Mouse (Mus musculus) heart, adult 2 months (tissue): ENCODE data around the gene Pex16. TPM values are rescaled to one million over a fixed set of nuclear protein-coding genes. Genes with fewer than 3 reads are reported as not detected.

Source experiments
- DNase-seq, 2 experiments: peaks; one replicate each; pipeline ENCODE4 v3.0.0; 2021
- H3K27ac ChIP-seq: fragments of 200-600 bp; 2 replicates; pipeline ENCODE4 v1.8.1; 2022
- H3K27me3 ChIP-seq: fragments of 200-500 bp; 2 replicates; pipeline ENCODE4 v1.6.1; 2012; ENCODE audit warnings: mild to moderate bottlenecking, low read length, inconsistent platforms, mixed read lengths; ENCODE audit not compliant: control insufficient read depth, insufficient read depth
- H3K36me3 ChIP-seq: fragments of 200-500 bp; 2 replicates; pipeline ENCODE4 v1.6.1; 2012; ENCODE audit warnings: low read length, inconsistent platforms; ENCODE audit not compliant: control insufficient read depth, insufficient read depth
- H3K4me1 ChIP-seq: fragments of 200-500 bp; 2 replicates; pipeline ENCODE4 v1.6.1; 2011; ENCODE audit warnings: low read length; ENCODE audit not compliant: control insufficient read depth, insufficient read depth
- H3K4me3 ChIP-seq: fragments of 200-600 bp; 2 replicates; pipeline ENCODE4 v1.8.1; 2022
- H3K79me2 ChIP-seq: fragments of 200-500 bp; replicated peaks from 2 replicates; pipeline ENCODE4 v1.6.1; 2012; ENCODE audit warnings: mild to moderate bottlenecking, inconsistent platforms, low read length, moderate library complexity, mixed read lengths; ENCODE audit not compliant: control insufficient read depth, insufficient read depth
- H3K9ac ChIP-seq: fragments of 200-500 bp; 2 replicates; pipeline ENCODE4 v1.6.1; 2012; ENCODE audit warnings: low read depth, mild to moderate bottlenecking, control low read depth, inconsistent platforms, low read length, mixed read lengths
- CTCF ChIP-seq: fragments of 200-600 bp; IDR thresholded peaks from 2 replicates; pipeline ENCODE4 v1.8.1; 2022; ENCODE audit warnings: antibody characterized with exemption, mild to moderate bottlenecking, moderate library complexity
- EP300 ChIP-seq: fragments of 200-500 bp; IDR thresholded peaks from 2 replicates; pipeline ENCODE4 v1.6.1; 2011; ENCODE audit warnings: low read depth, low read length, control low read depth; ENCODE audit not compliant: insufficient read depth
- POLR2A ChIP-seq: fragments of 200-500 bp; IDR thresholded peaks from 2 replicates; pipeline ENCODE4 v1.6.1; 2011; ENCODE audit warnings: mild to moderate bottlenecking, low read depth, low read length, control low read depth; ENCODE audit not compliant: insufficient read depth
- WGBS: fragments of 180-500 bp; shearing (Covaris S2); methylation state at CpG from one replicate; pipeline ENCODE4 v1.1.7; 2018; 5-methylcytosine and 5-hydroxymethylcytosine counted together
- intact Hi-C: fragments of 180-260 bp; cut with DNase I; formaldehyde crosslinking; loops from one replicate; pipeline ENCODE4 v1.15.1; 2025
- polyA plus RNA-seq: library from polyadenylated mRNA; depleted of rRNA; stranded (reverse); fragments of >200 nt; gene quantifications from 2 replicates; pipeline ENCODE4 v1.2.3, GENCODE M21; 2012
- total RNA-seq, 2 experiments: library from RNA; stranded (reverse); gene quantifications; 2 replicates each; pipeline ENCODE4 v1.2.3; 2021

Gene Pex16
- total and polyA plus RNA-seq, 3 experiments = 19.6 to 36.8 (median 23.1) TPM

DNA sequence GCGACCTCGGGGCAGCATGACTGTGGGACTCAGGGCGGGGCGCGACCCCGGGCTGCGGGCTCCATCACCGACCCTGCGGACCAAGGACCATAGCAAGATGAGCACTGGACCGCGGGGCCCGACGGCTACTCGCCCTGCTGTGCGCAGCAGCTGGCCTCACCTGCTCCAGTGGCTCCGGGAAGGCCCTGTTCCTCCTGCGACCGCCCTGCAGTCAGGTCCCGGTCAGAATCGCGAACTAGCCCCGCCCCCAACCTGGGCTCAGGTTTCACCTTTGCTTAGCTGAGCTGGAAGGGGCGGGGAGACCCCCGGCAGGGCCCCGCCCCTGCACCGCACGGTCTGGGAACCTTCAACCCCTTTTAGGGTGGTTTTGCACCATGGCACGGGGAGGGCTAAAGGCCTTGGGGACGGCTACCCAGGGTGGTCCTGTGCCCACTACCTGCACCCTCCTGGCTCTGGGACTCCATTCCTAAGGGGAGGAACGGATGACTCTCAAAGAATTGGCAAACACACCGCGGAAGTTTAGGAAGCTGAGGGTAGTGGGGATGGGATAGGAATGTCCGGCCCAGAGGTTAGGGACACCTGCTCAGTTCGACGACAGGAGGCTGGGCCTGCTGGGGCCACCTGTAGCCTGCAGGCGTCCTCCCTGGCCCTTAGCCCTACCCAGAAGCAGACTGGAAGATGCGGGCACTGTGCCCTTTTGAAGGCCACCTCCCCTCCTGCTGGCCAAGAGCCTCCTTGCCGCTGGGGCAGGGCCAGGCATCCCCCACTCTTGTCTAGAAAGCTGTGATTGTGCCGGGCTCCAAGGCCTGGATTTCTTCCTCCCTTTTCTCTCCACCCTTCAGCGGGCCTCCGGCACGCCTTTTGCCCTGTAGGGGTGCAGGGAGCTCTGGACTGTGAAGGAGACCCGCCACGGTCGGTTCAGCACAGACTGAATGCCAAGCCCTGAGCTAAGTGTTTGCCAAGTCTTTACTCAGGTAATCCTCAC is 3.4 kb upstream of the Pex16 start:
- DNase-seq = no peak
- Histone ChIP-seq H3K36me3 (no peaks in the 10 kb centered on the region), H3K27me3 (peaks cover 11% of the 10 kb centered on the region), H3K79me2 (no peaks in the 10 kb centered on the region), H3K4me3 (peak overlapping the region; percentile 34; the same call in 1 of the 2 replicates), H3K9ac (peak overlapping the region; percentile 35; the same call in 1 of the 2 replicates), H3K27ac (no peak overlapping the region), H3K4me1 (peaks cover 5% of the 10 kb centered on the region)
- no peak for TF ChIP-seq POLR2A
- no peak for TF ChIP-seq CTCF
- no peak for TF ChIP-seq EP300
- 10% methylated on average over 45 of the region's 45 CpGs for WGBS
- intact Hi-C loops = no loop called here

DNA sequence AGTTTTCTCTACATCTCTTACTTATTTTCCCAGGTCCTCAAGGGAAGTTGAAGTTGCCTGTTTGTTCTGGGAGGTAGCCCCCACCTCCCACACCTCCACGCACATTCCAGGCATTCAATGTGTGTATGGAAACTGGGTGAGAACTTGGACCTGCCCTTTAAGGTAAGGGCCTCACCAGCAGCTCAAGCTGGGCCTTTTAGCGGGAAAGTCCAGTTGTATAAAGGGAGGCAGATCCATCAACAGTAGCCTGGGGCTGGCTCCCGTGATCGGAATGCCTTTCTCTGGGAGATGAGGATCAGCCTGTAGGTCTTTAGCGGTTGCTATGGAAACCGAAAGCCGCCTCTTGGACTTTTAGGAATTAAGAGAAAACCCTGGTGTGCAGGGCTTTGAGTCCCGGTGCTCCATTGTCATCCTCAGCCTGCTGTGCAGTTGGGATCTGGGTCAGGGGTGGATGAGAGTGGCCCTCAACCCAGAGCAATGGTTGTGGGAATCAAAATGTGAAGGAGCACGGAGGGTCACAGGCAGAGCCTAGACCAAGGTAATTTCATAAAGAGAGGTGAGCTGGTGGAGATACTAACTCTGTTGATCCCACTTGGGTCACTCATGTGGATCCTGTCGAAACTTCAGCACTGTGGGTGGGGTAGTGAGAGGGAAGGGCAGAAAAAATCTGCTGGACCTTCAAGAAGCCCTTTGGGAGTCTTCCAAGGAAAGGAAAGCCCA is 2.3 kb upstream of the Pex16 start:
- no peak for DNase-seq
- no peak overlapping the region for H3K27ac ChIP-seq
- intact Hi-C loops = no loop called here
- H3K4me1 ChIP-seq = peaks cover 5% of the 10 kb centered on the region
- WGBS = 52% methylated on average over 10 of the region's 10 CpGs
- no peaks in the 10 kb centered on the region for H3K79me2 ChIP-seq
- H3K27me3 ChIP-seq = peaks cover 11% of the 10 kb centered on the region
- no peak overlapping the region for H3K4me3 ChIP-seq
- H3K36me3 ChIP-seq = no peaks in the 10 kb centered on the region
- no peak for TF ChIP-seq POLR2A
- TF ChIP-seq EP300 = no peak
- no peak for TF ChIP-seq CTCF
- no peak overlapping the region for H3K9ac ChIP-seq

DNA sequence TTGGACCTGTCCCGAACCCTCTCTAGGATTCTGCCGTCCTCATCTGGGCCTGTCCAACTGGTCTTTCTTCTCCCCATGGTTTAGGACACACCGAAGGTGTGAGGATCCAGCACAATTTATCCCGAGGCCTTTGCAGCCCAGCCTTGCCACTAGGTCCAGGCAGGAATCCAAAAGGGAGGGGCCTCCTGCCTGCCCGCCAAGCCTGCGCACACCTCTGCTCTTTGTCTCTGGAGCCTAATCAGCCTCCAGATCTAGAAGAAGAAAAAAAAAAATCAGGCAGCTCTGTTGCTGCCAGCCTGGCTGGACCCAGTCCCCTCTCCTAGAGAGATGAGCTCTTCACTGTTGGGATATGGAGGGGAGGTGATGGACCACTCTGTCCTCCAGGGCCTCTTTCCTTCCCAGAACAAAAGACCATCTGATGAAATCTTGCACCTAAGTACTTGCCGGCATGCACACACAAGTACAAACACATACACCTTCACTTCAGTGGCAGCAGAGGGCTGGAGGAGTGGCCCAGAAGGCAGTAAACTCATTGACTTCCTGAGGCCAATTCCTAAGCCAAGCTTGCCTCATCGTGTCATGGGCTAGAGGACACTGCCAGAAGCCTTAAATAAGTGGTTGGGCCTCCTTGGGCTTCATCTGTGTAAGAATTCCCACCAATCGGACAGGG is 1.6 kb upstream of the Pex16 start:
- peak; percentile 48 to 59 for DNase-seq
- 55% methylated on average over 9 of the region's 9 CpGs for WGBS
- H3K27ac ChIP-seq = no peak overlapping the region; the same call in 1 of the 2 replicates

DNA sequence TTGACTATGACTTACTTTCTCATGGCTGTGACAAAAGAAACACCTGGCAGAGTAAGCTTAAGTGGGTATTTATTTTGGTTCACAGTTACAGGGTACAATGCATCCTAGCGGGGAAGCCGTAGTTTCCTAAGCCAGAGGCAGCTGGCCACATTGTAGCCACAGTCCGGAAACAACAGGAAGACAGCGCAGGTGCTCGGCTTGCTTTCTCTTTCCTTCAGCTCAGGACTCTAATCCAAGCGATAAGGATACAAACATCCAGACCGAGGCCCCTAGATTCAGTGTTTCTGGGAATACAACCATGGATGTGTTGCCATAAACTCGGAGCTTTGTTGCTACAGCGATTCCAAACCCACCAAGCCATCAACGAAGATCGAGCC is 1.1 kb upstream of the Pex16 start:
- Histone ChIP-seq H3K79me2 (no peaks in the 10 kb centered on the region), H3K36me3 (no peaks in the 10 kb centered on the region), H3K9ac (no peak overlapping the region), H3K27me3 (peaks cover 11% of the 10 kb centered on the region), H3K4me1 (peaks cover 5% of the 10 kb centered on the region), H3K27ac (peak overlapping the region; percentile 41; the same call in 1 of the 2 replicates), H3K4me3 (no peak overlapping the region)
- DNase-seq = no peak
- WGBS = 76% methylated on average over 11 of the region's 11 CpGs
- no peak for TF ChIP-seq POLR2A
- TF ChIP-seq CTCF = no peak
- TF ChIP-seq EP300 = no peak
- intact Hi-C loops = no loop called here

More for the DNA sequence above, 1.6 kb upstream of the Pex16 start:
- no peaks in the 10 kb centered on the region for H3K36me3 ChIP-seq
- TF ChIP-seq EP300 (no peak), POLR2A (no peak), CTCF (no peak)
- H3K27me3 ChIP-seq = peaks cover 11% of the 10 kb centered on the region
- intact Hi-C loops = no loop called here
- H3K9ac ChIP-seq = no peak overlapping the region
- no peaks in the 10 kb centered on the region for H3K79me2 ChIP-seq
- H3K4me3 ChIP-seq = no peak overlapping the region
- peaks cover 5% of the 10 kb centered on the region for H3K4me1 ChIP-seq

DNA sequence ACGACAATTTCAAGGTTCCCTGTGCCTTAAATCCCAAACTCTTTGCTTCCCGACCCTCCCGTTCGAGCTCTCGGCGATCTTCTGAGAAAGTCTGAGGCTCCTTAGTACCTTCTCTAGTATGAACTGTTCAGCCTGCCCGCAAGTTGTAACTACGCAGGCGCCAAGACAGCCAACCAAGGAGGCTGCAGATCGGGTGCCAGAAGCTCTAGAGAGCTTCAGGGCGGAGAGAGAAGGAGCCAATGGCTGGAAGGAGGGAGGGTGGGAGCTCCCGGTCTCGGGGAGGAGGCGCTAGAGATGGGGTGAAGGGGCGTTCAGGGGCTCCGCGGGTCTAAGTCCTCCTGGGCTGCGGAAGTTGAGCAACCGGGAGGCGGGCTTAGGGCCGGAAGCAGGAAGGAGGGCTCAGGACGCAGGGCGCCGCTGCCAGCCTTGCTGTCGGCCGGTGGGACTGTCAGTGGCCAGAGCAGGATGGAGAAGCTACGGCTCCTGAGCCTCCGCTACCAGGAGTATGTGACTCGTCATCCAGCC is 685 bp downstream of the Pex16 start:
- H3K4me3 ChIP-seq = peak overlapping the region; percentile 81
- H3K9ac ChIP-seq = peak overlapping the region; percentile 62
- H3K79me2 ChIP-seq = no peaks in the 10 kb centered on the region
- peak; percentile 96 to 97 for DNase-seq
- peak; percentile 28; the same call in 1 of the 2 replicates for TF ChIP-seq CTCF
- TF ChIP-seq POLR2A = peak; percentile 84
- TF ChIP-seq EP300 = 0 out of 2 replicates have a peak, but pooled peaks have one; percentile 15
- peak overlapping the region; percentile 93 for H3K27ac ChIP-seq
- intact Hi-C loops = loop anchor here (2.0 to 5.0 kb wide), 2 partner anchors 47 to 60 kb away; partner anchors contain the start of gene Cry2
- peaks cover 10% of the 10 kb centered on the region for H3K27me3 ChIP-seq
- 1% methylated on average over 29 of the region's 29 CpGs for WGBS
- no peaks in the 10 kb centered on the region for H3K36me3 ChIP-seq
- H3K4me1 ChIP-seq = peaks cover 5% of the 10 kb centered on the region
